Mouse (Mus musculus): ENCODE measurements around the gene Reps1. TPM values are rescaled to one million over a fixed set of nuclear protein-coding genes. Genes with fewer than 3 reads are reported as not detected.

The Reps1 gene
- polyA plus RNA-seq (2017; shearing (Covaris generic)) = 125 TPM

GRCm38 (mm10) chr10:18055696-18056390 is at the start of gene Reps1:
Gene Reps1, plus strand, starts transcription at chr10:18055861.

GRCm38 (mm10) chr10:18022741-18023347 is 32.8 kb upstream of the Reps1 start, which contains the start of gene Abracl:
Gene Abracl, minus strand, starts transcription at chr10:18023288.

Other genes starting within 250 kb of the Reps1 start
- gene Heca, start 107.8 kb upstream of the Reps1 start, polyA plus RNA-seq (2017; shearing (Covaris generic)) = 120 TPM
- gene Abracl, start 32.6 kb upstream of the Reps1 start, polyA plus RNA-seq (2017; shearing (Covaris generic)) = 328 TPM
- 1.3 TPM for gene Ect2l, start 155.0 kb downstream of the Reps1 start, polyA plus RNA-seq (2017; shearing (Covaris generic))
- gene Ccdc28a, start 179.1 kb downstream of the Reps1 start, polyA plus RNA-seq (2017; shearing (Covaris generic)) = 47.8 TPM

Data from CD4-positive, CD25-positive, alpha-beta regulatory T cell (primary cell).